Mouse (Mus musculus): ENCODE measurements around the gene Tmem201.

DNA sequence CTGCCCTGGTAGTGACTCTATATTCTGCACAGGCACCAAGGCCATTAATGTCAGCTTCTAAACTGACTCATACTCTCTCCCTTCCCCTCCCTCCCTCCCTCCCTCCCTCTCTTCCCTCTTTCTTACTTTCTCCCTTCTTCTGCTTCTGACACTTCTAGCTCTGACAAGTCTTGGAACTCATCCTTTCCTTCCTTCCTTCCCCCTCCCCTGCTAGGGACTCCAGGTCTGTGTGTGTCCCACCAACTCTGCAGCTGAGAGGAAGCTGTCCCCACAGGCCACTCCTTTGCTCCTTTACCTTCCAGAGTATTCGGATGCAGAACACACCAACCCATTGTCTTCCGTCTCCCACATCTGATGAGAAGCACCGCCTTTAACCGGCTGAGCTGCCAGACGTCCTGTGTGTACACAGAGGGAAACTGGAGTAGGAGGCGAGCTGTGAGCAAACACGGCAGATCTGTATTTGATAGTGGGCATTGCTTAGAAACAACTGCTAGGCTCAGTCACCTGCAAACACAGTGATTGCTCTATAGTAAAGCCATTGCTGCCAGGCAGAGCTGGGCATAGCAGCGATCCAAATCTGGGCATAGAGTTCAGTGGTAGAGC, 38.0 kb upstream of the Tmem201 start:
- TF ChIP-seq CTCF (conservative IDR thresholded peaks at IDR 0.05; ENCODE audit: insufficient read depth, insufficient read length, low read depth, low read length): no peak
- TF ChIP-seq POLR2A (IDR thresholded peaks at IDR 0.05; ENCODE audit: low read depth, low read length): no peak

Measured in kidney, adult 2 months (tissue).